Mouse (Mus musculus) layer of hippocampus, adult 9-10 months (tissue): ENCODE data around the gene Gm10409.
"Not testable (repeated sequence)": the region's sequence is repeated elsewhere in the genome, so short reads cannot be mapped to it uniquely, and the experiment has no call there.

ENCODE experiments used
- DNase-seq: peaks from one replicate; pipeline ENCODE4 v3.0.0; 2022; ENCODE audit warnings: low spot score

Gm10409 gene

DNA sequence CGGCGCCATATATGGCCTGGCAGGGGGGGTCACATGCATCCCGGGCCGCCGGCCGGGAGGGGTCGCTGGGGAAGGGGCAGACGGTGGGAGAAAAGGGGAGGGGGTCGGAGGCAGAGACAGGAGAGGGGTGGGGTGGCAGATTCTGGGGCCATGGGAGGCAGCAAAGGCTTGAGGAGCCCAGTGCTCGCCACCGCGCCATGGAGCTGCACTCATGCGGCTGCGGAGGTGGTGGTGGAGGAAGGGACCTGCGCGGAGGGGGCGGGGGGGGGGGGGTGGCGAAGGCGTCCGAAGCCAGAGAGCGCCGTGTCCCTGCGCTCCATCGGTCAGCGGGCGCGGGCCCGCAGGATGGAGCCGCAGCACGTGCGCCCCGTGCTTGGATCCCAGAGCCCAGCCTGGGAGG is at the start of gene Gm10409:
Gm10409 (plus strand) TSS at position 301 of the 400 bp plus-strand sequence.
- DNase-seq: not testable (repeated sequence)

DNA sequence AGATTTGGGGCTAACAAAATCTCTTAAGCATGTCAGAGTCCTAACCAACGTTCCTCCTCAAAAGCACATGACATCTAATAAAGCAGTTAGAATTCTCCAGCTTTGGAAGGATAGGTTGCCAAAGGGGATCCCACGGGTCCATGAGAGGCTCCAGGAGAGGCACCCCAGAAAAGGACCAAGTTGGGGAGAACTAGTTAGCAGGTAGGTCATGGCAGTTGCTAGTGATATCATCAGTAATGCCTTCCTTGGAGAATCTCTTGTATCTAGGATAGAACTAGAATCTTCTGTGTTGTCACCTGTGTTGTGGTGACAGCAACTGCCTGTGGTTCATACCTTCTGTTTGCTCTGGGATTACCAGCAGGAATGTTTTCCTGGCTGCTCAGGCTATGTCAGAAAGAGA is 17.6 kb upstream of the Gm10409 start, which contains the start of gene Gm10413:
Gm10413 (plus strand) TSS at position 301 of the 400 bp plus-strand sequence.
- not testable (repeated sequence) for DNase-seq

DNA sequence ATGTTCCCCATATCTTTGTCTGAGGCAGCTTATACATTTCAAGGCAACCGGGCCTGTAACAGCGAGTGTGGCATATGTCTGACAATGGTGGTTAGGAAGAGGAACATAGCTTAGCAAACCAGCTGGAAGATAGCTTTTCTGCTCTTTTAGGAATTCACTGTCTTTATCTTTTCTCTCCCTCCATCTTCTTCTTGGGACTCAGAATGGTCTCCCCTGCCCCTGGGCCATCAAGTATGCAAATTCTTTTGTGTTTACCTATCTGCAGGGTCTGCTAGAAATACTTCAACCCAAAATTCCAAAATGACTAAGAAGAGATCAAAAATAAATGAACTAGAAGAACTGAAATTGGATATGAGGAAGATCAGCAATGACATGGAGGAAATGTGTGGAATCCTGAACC is 15.4 kb downstream of the Gm10409 start, which contains the start of gene Gm3005:
Gm3005 (plus strand) TSS at position 301 of the 400 bp plus-strand sequence.
- DNase-seq: not testable (repeated sequence)

DNA sequence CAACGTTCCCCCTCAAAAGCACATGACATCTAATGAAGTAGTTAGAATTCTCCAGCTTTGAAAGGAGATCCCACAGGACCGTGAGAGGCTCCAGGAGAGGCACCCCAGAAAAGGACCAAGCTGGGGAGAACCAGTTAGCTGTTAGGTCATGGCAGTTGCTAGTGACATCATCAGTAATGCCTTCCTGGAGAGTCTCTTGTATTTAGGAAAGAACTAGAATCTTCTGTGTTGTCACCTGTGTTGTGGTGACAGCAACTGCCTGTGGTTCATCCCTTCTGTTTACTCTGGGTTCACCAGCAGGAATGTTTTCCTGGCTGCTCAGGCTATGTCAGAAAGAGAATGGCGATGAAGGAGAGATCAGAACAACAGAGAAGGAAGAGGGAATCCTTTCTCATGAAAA is 36.7 kb downstream of the Gm10409 start, which contains the start of gene Gm10408:
Gm10408 (plus strand) TSS at position 301 of the 400 bp plus-strand sequence.
- not testable (repeated sequence) for DNase-seq
